Comparison of ENCODE assay signal across 19 mouse cellular contexts in genomic region chr16:44125436-44125835, GRCm38 (mm10). TPM values are rescaled to one million over a fixed set of nuclear protein-coding genes. Genes with fewer than 3 reads are reported as not detected.
DNase-seq lines count a peak whose midpoint lies in the region; TF ChIP-seq lines count a peak whose summit lies in the region.
"Had no signal": no experiment of that assay in that cellular context is flagged by ENCODE, and none has a peak within 500 bp of the region (broad histone marks: within the 10 kb centered on the region; RNA-seq: fewer than 3 reads in every experiment).

No protein-coding gene starts in this region.

- H3K27ac ChIP-seq in layer of hippocampus, adult 2 months = peak overlapping the region; percentile 95
- H3K27ac ChIP-seq in macrophage = peak overlapping the region; percentile 96
- H3K27ac ChIP-seq: embryonic facial prominence, embryonic 10.5 days; forebrain, embryonic 10.5 days; heart, embryonic 10.5 days; hindbrain, embryonic 12.5 days had no signal

- no peak overlapping the region for H3K4me3 ChIP-seq in layer of hippocampus, adult 2 months
- H3K4me3 ChIP-seq in macrophage (ENCODE audit: inconsistent target) = no peak overlapping the region
- H3K4me3 ChIP-seq: embryonic facial prominence, embryonic 10.5 days; erythroblast, embryonic 14.5 days; forebrain, embryonic 10.5 days; heart, embryonic 10.5 days; hindbrain, embryonic 12.5 days had no signal

- TF ChIP-seq CTCF in layer of hippocampus, adult 2 months (conservative IDR thresholded peaks at IDR 0.05) = no peak

- peak; percentile 27 for DNase-seq in kidney, adult 11 months
- no peak for DNase-seq in kidney, postnatal 10 days
- DNase-seq in layer of hippocampus, adult 2 months (ENCODE audit: low spot score in 2 of 2) = no peak
- no peak for DNase-seq in layer of hippocampus, postnatal 10 days (ENCODE audit: low spot score in 2 of 2)
- no peak for DNase-seq in spleen, adult 18-20 months
- DNase-seq: adrenal gland, adult 2 months; adrenal gland, postnatal 25 days; cerebellum, adult 11 months; cerebellum, adult 8-10 months; gastrocnemius, postnatal 10 days; heart, adult 18-20 months; heart, postnatal 10 days; heart, postnatal 4 days had no signal

- WGBS in macrophage (ENCODE audit: missing documents) = 91% methylated on average over 2 of the region's 2 CpGs

- H3K79me2 ChIP-seq in macrophage (ENCODE audit: inconsistent target) = peaks cover 99% of the 10 kb centered on the region

- no peaks in the 10 kb centered on the region for H3K36me3 ChIP-seq in macrophage (ENCODE audit: inconsistent target)
- H3K36me3 ChIP-seq: embryonic facial prominence, embryonic 10.5 days; forebrain, embryonic 10.5 days; heart, embryonic 10.5 days; hindbrain, embryonic 12.5 days had no signal

RNA-seq across cellular contexts. Expression of gene Atp6v1a, which starts 14.1 kb away (rescaled TPM):
- 100 to 1,000 TPM; 535 to 581 TPM for total RNA-seq in layer of hippocampus, adult 2 months (2021)
- total RNA-seq in layer of hippocampus, postnatal 10 days (2021) = 100 to 1,000 TPM; 360 to 444 TPM
- total RNA-seq in macrophage (2018; cell fraction: chromatin; rRNA removed) = 100 to 1,000 TPM in 24 of 26 experiments, 10 to 100 TPM in 2; 65.9 to 497 (median 172) TPM
- total RNA-seq in macrophage (2018; cell fraction: cytosol; rRNA removed) = 100 to 1,000 TPM; 265 to 638 (median 449) TPM
- 100 to 1,000 TPM; 187 to 425 (median 253) TPM for total RNA-seq in macrophage (2018; cell fraction: nucleus; rRNA removed)
- 331 to 394 TPM (median 358 TPM) in 3 replicates for polyA plus RNA-seq in macrophage (2018)

RNA-seq across cellular contexts. Expression of gene Naa50, which starts 14.2 kb away (rescaled TPM):
- 10 to 100 TPM; 59.2 to 61.1 TPM for total RNA-seq in layer of hippocampus, adult 2 months (2021)
- total RNA-seq in layer of hippocampus, postnatal 10 days (2021) = 10 to 100 TPM; 53.4 to 54.8 TPM
- total RNA-seq in macrophage (2018; cell fraction: chromatin; rRNA removed) = 10 to 100 TPM in 23 of 26 experiments, 1 to 10 TPM in 3; 9.0 to 36.3 (median 14.4) TPM
- 100 to 1,000 TPM in 12 of 26 experiments, 10 to 100 TPM in 14; 50.2 to 132 (median 88.5) TPM for total RNA-seq in macrophage (2018; cell fraction: cytosol; rRNA removed)
- total RNA-seq in macrophage (2018; cell fraction: nucleus; rRNA removed) = 10 to 100 TPM; 28.2 to 97.2 (median 42.2) TPM
- 75.9 to 167 TPM (median 101 TPM) in 3 replicates for polyA plus RNA-seq in macrophage (2018)

RNA-seq across cellular contexts. Expression of gene Usf3, which starts 47.6 kb away (rescaled TPM):
- total RNA-seq in layer of hippocampus, adult 2 months (2021) = 10 to 100 TPM; 41.4 to 43.0 TPM
- 10 to 100 TPM; 33.2 to 35.1 TPM for total RNA-seq in layer of hippocampus, postnatal 10 days (2021)
- total RNA-seq in macrophage (2018; cell fraction: chromatin; rRNA removed) = 10 to 100 TPM in 21 of 26 experiments, 1 to 10 TPM in 5; 6.4 to 33.3 (median 26.1) TPM
- total RNA-seq in macrophage (2018; cell fraction: cytosol; rRNA removed) = 10 to 100 TPM in 23 of 26 experiments, 1 to 10 TPM in 3; 8.1 to 16.9 (median 14.6) TPM
- 10 to 100 TPM in 22 of 26 experiments, 1 to 10 TPM in 4; 7.8 to 32.6 (median 17.2) TPM for total RNA-seq in macrophage (2018; cell fraction: nucleus; rRNA removed)
- 5.9 to 6.7 TPM (median 6.2 TPM) in 3 replicates for polyA plus RNA-seq in macrophage (2018)
